Mouse (Mus musculus) kidney, adult 2 months (tissue): ENCODE results near the gene Cngb1.

Experiments used
- CTCF ChIP-seq: fragments of 200-500 bp; conservative IDR thresholded peaks from 2 replicates; pipeline ENCODE4 v1.5.1; 2011; ENCODE audit warnings: low read depth, mild to moderate bottlenecking, control low read depth, low read length, moderate library complexity, mixed read lengths; ENCODE audit not compliant: insufficient read depth, insufficient read length
- POLR2A ChIP-seq: fragments of 200-500 bp; IDR thresholded peaks from one replicate; pipeline ENCODE4 v1.6.1; 2011; ENCODE audit warnings: low read depth, low read length, control low read depth

- no peak for TF ChIP-seq POLR2A
- no peak for TF ChIP-seq CTCF
These were observed 100.4 kb downstream of the Cngb1 start for GRCm38 (mm10) chr8:95205946-95206345.
